Mouse (Mus musculus): ENCODE results near the gene Cfdp1.

- no peak for TF ChIP-seq CTCF (IDR thresholded peaks at IDR 0.05; ENCODE audit: low read depth)
- TF ChIP-seq EP300 (optimal IDR thresholded peaks at IDR 0.05), result no peak
Measured at GRCm38 (mm10) chr8:111808891-111809622, 45.0 kb downstream of the Cfdp1 start.
